Mouse (Mus musculus) erythroid progenitor cell, adult 5-6 weeks (primary cell): ENCODE results near the gene Gm49416. TPM values are rescaled to one million over a fixed set of nuclear protein-coding genes. Genes with fewer than 3 reads are reported as not detected.
A peak's percentile ranks its signal among the peaks of the same experiment; 100 is the strongest.

ENCODE experiments used
- ATAC-seq: replicated peaks from 2 replicates; pipeline ENCODE4 v1.8.0; 2016; ENCODE audit warnings: moderate number of reproducible peaks, mild to moderate bottlenecking, moderate TSS enrichment, inconsistent platforms; ENCODE audit not compliant: poor library complexity, low FRiP score, severe bottlenecking
- total RNA-seq, 2 experiments: library from RNA; stranded (forward) in 1 of 2; stranded (reverse) in 1 of 2; fragments of 150-400 nt in 1 of 2; fragments of 186-747, 209-891 nt in 1 of 2; gene quantifications; 2 replicates each; pipeline versions ENCODE4 v1.2.3 to v1.2.4; 2015 to 2017; ENCODE audit warnings: low replicate concordance in 2 of 2

The Gm49416 gene
- total RNA-seq, 2 experiments from 2014 or later, result not detected

DNA sequence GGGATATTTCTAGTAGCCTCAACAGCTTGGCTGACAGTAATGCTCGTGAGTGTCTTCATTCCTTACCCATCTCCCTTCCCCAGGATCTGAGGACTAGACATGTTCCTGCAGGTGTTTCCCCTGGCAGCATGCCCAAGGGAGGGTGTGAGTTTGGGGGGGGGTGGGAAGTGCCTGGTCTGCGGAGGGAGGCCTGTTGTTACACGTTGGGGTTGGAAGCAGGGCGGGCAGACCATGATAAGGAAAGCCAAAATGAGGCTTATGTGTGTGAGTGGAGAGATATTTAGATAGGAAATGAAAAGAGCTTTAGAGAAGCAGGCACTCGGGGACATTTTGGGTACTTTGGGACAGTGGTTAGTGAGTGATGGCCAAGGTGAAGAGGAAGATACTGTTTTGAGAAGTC, 55.3 kb downstream of the Gm49416 start:
- ATAC-seq, result 0 out of 2 replicates have a peak, but pooled peaks have one; percentile 15

DNA sequence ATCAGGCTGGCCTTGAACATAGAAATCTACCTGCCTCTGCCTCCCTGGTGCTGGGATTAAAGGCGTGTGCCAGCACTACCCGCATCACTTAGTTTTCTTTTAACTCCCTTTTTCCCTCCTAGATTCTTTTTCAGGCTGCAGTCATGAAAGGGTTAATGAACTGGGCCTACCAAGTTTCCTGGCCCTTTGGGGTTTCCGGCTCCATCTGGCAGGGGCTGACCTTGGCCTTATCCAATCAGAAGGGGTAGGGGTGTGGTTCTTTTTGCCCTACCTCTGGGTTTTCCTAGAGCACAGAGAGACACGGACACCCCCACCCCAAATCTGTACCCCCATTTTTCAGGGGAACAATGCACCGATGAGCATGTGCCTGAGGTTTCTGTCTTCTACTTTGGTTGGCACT, 56.0 kb downstream of the Gm49416 start:
- ATAC-seq, result no peak

Other genes with a start within 250 kb of the Gm49416 start
Only the 30 nearest of the 33 such genes appear.
- gene Slc3a2, start 165.6 kb upstream of the Gm49416 start, total RNA-seq (2015; ENCODE audit: low replicate concordance), result 198 and 206 TPM in 2 replicates
- gene Slc3a2, start 165.6 kb upstream of the Gm49416 start, total RNA-seq (2017; ENCODE audit: low replicate concordance), result 242 and 266 TPM in 2 replicates
- 22.0 and 28.9 TPM in 2 replicates for gene Wdr74, start 153.1 kb upstream of the Gm49416 start, total RNA-seq (2015; ENCODE audit: low replicate concordance)
- 10.7 and 15.0 TPM in 2 replicates for gene Wdr74, start 153.1 kb upstream of the Gm49416 start, total RNA-seq (2017; ENCODE audit: low replicate concordance)
- gene 1700092M07Rik, start 148.2 kb upstream of the Gm49416 start, total RNA-seq (2015; ENCODE audit: low replicate concordance), result not detected in 2 replicates
- not detected in 2 replicates for gene 1700092M07Rik, start 148.2 kb upstream of the Gm49416 start, total RNA-seq (2017; ENCODE audit: low replicate concordance)
- gene Stx5a, start 147.5 kb upstream of the Gm49416 start, total RNA-seq (2015; ENCODE audit: low replicate concordance), result 67.0 and 97.7 TPM in 2 replicates
- gene Stx5a, start 147.5 kb upstream of the Gm49416 start, total RNA-seq (2017; ENCODE audit: low replicate concordance), result 119 and 128 TPM in 2 replicates
- 462 and 487 TPM in 2 replicates for gene Nxf1, start 131.9 kb upstream of the Gm49416 start, total RNA-seq (2015; ENCODE audit: low replicate concordance)
- gene Nxf1, start 131.9 kb upstream of the Gm49416 start, total RNA-seq (2017; ENCODE audit: low replicate concordance), result 79.9 and 80.3 TPM in 2 replicates
- 25.9 and 40.7 TPM in 2 replicates for gene Tmem223, start 117.9 kb upstream of the Gm49416 start, total RNA-seq (2015; ENCODE audit: low replicate concordance)
- 11.0 and 21.9 TPM in 2 replicates for gene Tmem223, start 117.9 kb upstream of the Gm49416 start, total RNA-seq (2017; ENCODE audit: low replicate concordance)
- 80.7 and 134 TPM in 2 replicates for gene Tmem179b, start 114.5 kb upstream of the Gm49416 start, total RNA-seq (2015; ENCODE audit: low replicate concordance)
- 66.6 and 95.1 TPM in 2 replicates for gene Tmem179b, start 114.5 kb upstream of the Gm49416 start, total RNA-seq (2017; ENCODE audit: low replicate concordance)
- gene Taf6l, start 102.5 kb upstream of the Gm49416 start, total RNA-seq (2015; ENCODE audit: low replicate concordance), result 6.7 and 24.1 TPM in 2 replicates
- 10.5 and 10.9 TPM in 2 replicates for gene Taf6l, start 102.5 kb upstream of the Gm49416 start, total RNA-seq (2017; ENCODE audit: low replicate concordance)
- gene Polr2g, start 90.3 kb upstream of the Gm49416 start, total RNA-seq (2015; ENCODE audit: low replicate concordance), result 49.0 and 51.2 TPM in 2 replicates
- gene Polr2g, start 90.3 kb upstream of the Gm49416 start, total RNA-seq (2017; ENCODE audit: low replicate concordance), result 16.5 and 25.8 TPM in 2 replicates
- not detected in 2 replicates for gene Zbtb3, start 86.4 kb upstream of the Gm49416 start, total RNA-seq (2015; ENCODE audit: low replicate concordance)
- 1.3 TPM in 1 of 2 replicates, not detected in the other for gene Zbtb3, start 86.4 kb upstream of the Gm49416 start, total RNA-seq (2017; ENCODE audit: low replicate concordance)
- 55.8 and 56.6 TPM in 2 replicates for gene Ttc9c, start 69.6 kb upstream of the Gm49416 start, total RNA-seq (2015; ENCODE audit: low replicate concordance)
- gene Ttc9c, start 69.6 kb upstream of the Gm49416 start, total RNA-seq (2017; ENCODE audit: low replicate concordance), result 59.4 and 73.3 TPM in 2 replicates
- 54.9 and 64.2 TPM in 2 replicates for gene Hnrnpul2, start 68.9 kb upstream of the Gm49416 start, total RNA-seq (2015; ENCODE audit: low replicate concordance)
- 154 and 160 TPM in 2 replicates for gene Hnrnpul2, start 68.9 kb upstream of the Gm49416 start, total RNA-seq (2017; ENCODE audit: low replicate concordance)
- gene AC129217.1, start 59.2 kb upstream of the Gm49416 start, total RNA-seq (2015; ENCODE audit: low replicate concordance), result not detected in 2 replicates
- 9.5 and 15.5 TPM in 2 replicates for gene AC129217.1, start 59.2 kb upstream of the Gm49416 start, total RNA-seq (2017; ENCODE audit: low replicate concordance)
- 33.9 and 36.0 TPM in 2 replicates for gene Bscl2, start 51.5 kb upstream of the Gm49416 start, total RNA-seq (2015; ENCODE audit: low replicate concordance)
- 20.2 and 27.1 TPM in 2 replicates for gene Bscl2, start 51.5 kb upstream of the Gm49416 start, total RNA-seq (2017; ENCODE audit: low replicate concordance)
- gene Gng3, start 49.7 kb upstream of the Gm49416 start, total RNA-seq (2015; ENCODE audit: low replicate concordance), result not detected in 2 replicates
- not detected in 2 replicates for gene Gng3, start 49.7 kb upstream of the Gm49416 start, total RNA-seq (2017; ENCODE audit: low replicate concordance)
- 1.7 TPM in 1 of 2 replicates, not detected in the other for gene Lrrn4cl, start 38.2 kb upstream of the Gm49416 start, total RNA-seq (2015; ENCODE audit: low replicate concordance)
- gene Lrrn4cl, start 38.2 kb upstream of the Gm49416 start, total RNA-seq (2017; ENCODE audit: low replicate concordance), result 0.39 TPM in 1 of 2 replicates, not detected in the other
- 46.1 and 49.9 TPM in 2 replicates for gene Ubxn1, start 17.4 kb upstream of the Gm49416 start, total RNA-seq (2015; ENCODE audit: low replicate concordance)
- 73.1 and 101 TPM in 2 replicates for gene Ubxn1, start 17.4 kb upstream of the Gm49416 start, total RNA-seq (2017; ENCODE audit: low replicate concordance)
- 8.8 and 23.1 TPM in 2 replicates for gene Uqcc3, start 8.0 kb upstream of the Gm49416 start, total RNA-seq (2015; ENCODE audit: low replicate concordance)
- gene Uqcc3, start 8.0 kb upstream of the Gm49416 start, total RNA-seq (2017; ENCODE audit: low replicate concordance), result 7.8 TPM in 1 of 2 replicates, not detected in the other
- gene Lbhd1, start 5.2 kb upstream of the Gm49416 start, total RNA-seq (2015; ENCODE audit: low replicate concordance), result 36.4 and 44.9 TPM in 2 replicates
- 6.4 and 9.9 TPM in 2 replicates for gene Lbhd1, start 5.2 kb upstream of the Gm49416 start, total RNA-seq (2017; ENCODE audit: low replicate concordance)
- not detected in 2 replicates for gene Gm49403, start 5.0 kb upstream of the Gm49416 start, total RNA-seq (2015; ENCODE audit: low replicate concordance)
- gene Gm49403, start 5.0 kb upstream of the Gm49416 start, total RNA-seq (2017; ENCODE audit: low replicate concordance), result not detected in 2 replicates
- gene 1810009A15Rik, start 73 bp upstream of the Gm49416 start, total RNA-seq (2015; ENCODE audit: low replicate concordance), result 11.5 and 13.4 TPM in 2 replicates
- gene 1810009A15Rik, start 73 bp upstream of the Gm49416 start, total RNA-seq (2017; ENCODE audit: low replicate concordance), result 7.0 and 32.0 TPM in 2 replicates
- gene Ints5, start 4.1 kb downstream of the Gm49416 start, total RNA-seq (2015; ENCODE audit: low replicate concordance), result 10.1 and 14.3 TPM in 2 replicates
- 7.1 and 7.6 TPM in 2 replicates for gene Ints5, start 4.1 kb downstream of the Gm49416 start, total RNA-seq (2017; ENCODE audit: low replicate concordance)
- gene Ganab, start 9.1 kb downstream of the Gm49416 start, total RNA-seq (2015; ENCODE audit: low replicate concordance), result 71.0 and 83.0 TPM in 2 replicates
- 31.9 and 43.0 TPM in 2 replicates for gene Ganab, start 9.1 kb downstream of the Gm49416 start, total RNA-seq (2017; ENCODE audit: low replicate concordance)
- gene B3gat3, start 31.4 kb downstream of the Gm49416 start, total RNA-seq (2015; ENCODE audit: low replicate concordance), result 16.2 and 28.1 TPM in 2 replicates
- 13.8 and 21.3 TPM in 2 replicates for gene B3gat3, start 31.4 kb downstream of the Gm49416 start, total RNA-seq (2017; ENCODE audit: low replicate concordance)
- not detected in 2 replicates for gene Rom1, start 40.4 kb downstream of the Gm49416 start, total RNA-seq (2015; ENCODE audit: low replicate concordance)
- gene Rom1, start 40.4 kb downstream of the Gm49416 start, total RNA-seq (2017; ENCODE audit: low replicate concordance), result not detected in 2 replicates
- gene Eml3, start 40.6 kb downstream of the Gm49416 start, total RNA-seq (2015; ENCODE audit: low replicate concordance), result 6.5 and 9.6 TPM in 2 replicates
- gene Eml3, start 40.6 kb downstream of the Gm49416 start, total RNA-seq (2017; ENCODE audit: low replicate concordance), result 7.1 and 14.0 TPM in 2 replicates
- 59.9 and 70.3 TPM in 2 replicates for gene Mta2, start 52.9 kb downstream of the Gm49416 start, total RNA-seq (2015; ENCODE audit: low replicate concordance)
- gene Mta2, start 52.9 kb downstream of the Gm49416 start, total RNA-seq (2017; ENCODE audit: low replicate concordance), result 84.2 and 125 TPM in 2 replicates
- 0.84 and 3.2 TPM in 2 replicates for gene Tut1, start 64.9 kb downstream of the Gm49416 start, total RNA-seq (2015; ENCODE audit: low replicate concordance)
- gene Tut1, start 64.9 kb downstream of the Gm49416 start, total RNA-seq (2017; ENCODE audit: low replicate concordance), result 3.7 and 4.4 TPM in 2 replicates
- gene Eef1g, start 78.1 kb downstream of the Gm49416 start, total RNA-seq (2015; ENCODE audit: low replicate concordance), result 198 and 228 TPM in 2 replicates
- gene Eef1g, start 78.1 kb downstream of the Gm49416 start, total RNA-seq (2017; ENCODE audit: low replicate concordance), result 92.0 and 153 TPM in 2 replicates
- gene Ahnak, start 100.4 kb downstream of the Gm49416 start, total RNA-seq (2015; ENCODE audit: low replicate concordance), result 13.0 and 13.8 TPM in 2 replicates
- gene Ahnak, start 100.4 kb downstream of the Gm49416 start, total RNA-seq (2017; ENCODE audit: low replicate concordance), result 13.3 and 15.7 TPM in 2 replicates